Mouse (Mus musculus): ENCODE measurements around the gene Wdr5b. TPM values are rescaled to one million over a fixed set of nuclear protein-coding genes. Genes with fewer than 3 reads are reported as not detected.
"Not testable (repeated sequence)": the region's sequence is repeated elsewhere in the genome, so short reads cannot be mapped to it uniquely, and the experiment has no call there.

Gene Wdr5b
- polyA plus RNA-seq, 1 experiment: 0.03 TPM

DNA sequence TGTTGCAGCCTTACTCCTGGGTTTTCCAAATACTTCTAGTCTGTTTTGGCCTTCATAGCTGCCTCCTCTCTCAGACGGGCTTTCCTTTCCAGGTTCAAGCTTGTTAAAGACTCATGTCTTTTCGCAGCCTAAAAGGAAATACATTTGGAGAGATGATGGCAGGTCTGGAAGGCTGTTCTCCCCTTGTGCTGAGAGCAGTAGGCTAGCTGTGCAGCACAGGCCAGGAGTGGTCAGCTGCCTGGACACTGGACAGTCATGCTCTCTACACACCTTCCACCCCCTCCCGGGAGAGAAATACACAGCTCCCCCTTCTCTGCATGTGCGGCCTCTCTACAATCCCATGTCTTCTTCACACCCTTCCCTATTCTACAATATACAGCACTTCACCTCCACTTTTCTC, 3.0 kb downstream of the Wdr5b start:
- Histone ChIP-seq H3K4me3 (replicated peaks) (no peak overlapping the region), H3K36me3 (ENCODE audit: control insufficient read depth) (peaks cover 67% of the 10 kb centered on the region)

DNA sequence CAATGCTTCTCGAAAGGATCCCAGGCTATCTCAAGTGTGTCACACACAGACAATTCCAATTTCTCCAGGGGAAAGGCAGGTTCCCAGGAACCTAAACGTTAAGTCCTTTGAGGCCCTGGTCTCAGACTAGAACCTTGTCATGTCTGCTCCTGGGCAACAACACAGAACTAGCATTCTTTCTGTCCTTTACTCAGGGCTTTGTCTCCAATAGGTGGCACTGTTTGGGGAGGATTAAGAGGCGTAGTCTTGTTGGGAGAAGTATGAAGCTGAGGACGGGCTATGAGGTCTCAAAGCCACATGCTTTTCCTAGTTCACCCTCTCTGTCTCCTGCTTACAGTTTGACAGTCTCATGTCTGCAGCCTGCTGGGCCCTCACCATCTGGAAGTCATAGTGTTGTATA, 6.5 kb downstream of the Wdr5b start:
- H3K4me1 ChIP-seq (ENCODE audit: control insufficient read depth): peaks cover 3% of the 10 kb centered on the region
- peaks cover 95% of the 10 kb centered on the region for H3K36me3 ChIP-seq (ENCODE audit: control insufficient read depth)
- TF ChIP-seq GATA1 (IDR thresholded peaks at IDR 0.05; ENCODE audit: low read length): no peak
- no peak for TF ChIP-seq TAL1 (IDR thresholded peaks at IDR 0.05; ENCODE audit: low read length)
- H3K4me3 ChIP-seq (replicated peaks): no peak overlapping the region
- no peaks in the 10 kb centered on the region for H3K9me3 ChIP-seq (ENCODE audit: control insufficient read depth, low read length)
- H3K27me3 ChIP-seq (ENCODE audit: control insufficient read depth): no peaks in the 10 kb centered on the region

More for the DNA sequence above, 3.0 kb downstream of the Wdr5b start:
- peaks cover 30% of the 10 kb centered on the region for H3K4me1 ChIP-seq (ENCODE audit: control insufficient read depth)
- no peaks in the 10 kb centered on the region for H3K27me3 ChIP-seq (ENCODE audit: control insufficient read depth)
- TF ChIP-seq TAL1 (IDR thresholded peaks at IDR 0.05; ENCODE audit: low read length) (no peak), GATA1 (IDR thresholded peaks at IDR 0.05; ENCODE audit: low read length) (no peak)
- H3K9me3 ChIP-seq (ENCODE audit: control insufficient read depth, low read length): no peaks in the 10 kb centered on the region

DNA sequence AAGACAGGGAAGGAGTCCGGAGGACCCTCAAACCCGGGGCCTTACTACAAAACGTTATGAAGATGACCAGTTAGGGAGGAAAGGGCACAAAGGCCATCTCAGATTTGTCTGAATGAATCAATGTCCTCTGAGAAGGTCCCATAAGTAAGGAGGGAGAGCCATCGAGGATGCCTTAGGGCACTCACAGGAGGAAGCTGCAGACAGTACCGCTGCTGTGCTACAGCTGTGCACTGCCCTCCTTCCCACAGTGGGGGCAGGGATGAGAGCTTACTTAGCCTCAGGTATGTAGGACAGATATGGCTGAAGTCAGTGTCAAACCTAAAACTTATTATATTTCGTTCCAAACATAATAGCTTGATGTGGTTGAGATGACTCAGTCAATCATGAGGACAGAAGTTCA, 10.5 kb downstream of the Wdr5b start:
- Histone ChIP-seq H3K9me3 (ENCODE audit: control insufficient read depth, low read length) (no peaks in the 10 kb centered on the region), H3K36me3 (ENCODE audit: control insufficient read depth) (peaks cover 86% of the 10 kb centered on the region), H3K4me3 (replicated peaks) (no peak overlapping the region), H3K4me1 (ENCODE audit: control insufficient read depth) (no peaks in the 10 kb centered on the region), H3K27me3 (ENCODE audit: control insufficient read depth) (no peaks in the 10 kb centered on the region)
- TF ChIP-seq GATA1 (IDR thresholded peaks at IDR 0.05; ENCODE audit: low read length) (no peak), TAL1 (IDR thresholded peaks at IDR 0.05; ENCODE audit: low read length) (no peak)

DNA sequence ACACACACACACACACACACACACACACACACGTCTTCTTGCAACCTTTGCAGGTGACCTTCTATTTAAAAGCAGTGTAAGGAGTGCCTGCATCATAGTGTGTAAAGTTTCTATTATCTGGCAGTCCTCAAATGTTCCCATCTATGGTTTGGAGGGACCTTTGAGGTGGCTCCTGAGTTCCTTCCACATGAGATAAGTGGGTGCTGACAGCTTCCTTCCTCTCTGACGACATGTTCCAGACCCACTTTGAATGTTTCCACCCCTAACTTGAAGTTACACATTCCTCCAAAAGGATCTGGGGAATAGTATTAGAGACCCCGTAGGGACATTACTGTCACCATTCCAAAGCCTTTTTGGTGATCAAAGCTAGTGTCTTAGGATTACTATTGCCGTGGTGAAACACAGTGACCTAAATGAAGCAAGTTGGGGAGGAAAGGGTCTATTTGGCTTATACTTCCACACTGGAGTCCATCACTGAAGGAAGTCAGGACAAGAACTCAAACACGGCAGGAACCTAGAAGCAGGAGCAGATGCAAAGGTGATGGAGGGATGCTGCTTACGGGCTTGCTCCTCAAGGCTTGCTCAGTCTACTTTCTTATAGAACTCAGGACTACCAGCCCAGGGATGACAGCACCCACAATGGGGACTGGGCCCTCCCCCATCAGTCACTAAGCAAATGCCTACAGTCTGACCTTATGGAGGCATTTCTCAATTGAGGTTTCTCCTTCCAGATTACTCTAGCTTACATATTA, 12.7 kb downstream of the Wdr5b start:
- Histone ChIP-seq H3K36me3 (ENCODE audit: control insufficient read depth) (peaks cover 70% of the 10 kb centered on the region), H3K4me1 (ENCODE audit: control insufficient read depth) (peaks cover 6% of the 10 kb centered on the region), H3K27me3 (ENCODE audit: control insufficient read depth) (no peaks in the 10 kb centered on the region), H3K4me3 (replicated peaks) (no peak overlapping the region), H3K9me3 (ENCODE audit: control insufficient read depth, low read length) (no peaks in the 10 kb centered on the region)
- TF ChIP-seq GATA1 (IDR thresholded peaks at IDR 0.05; ENCODE audit: low read length) (no peak), TAL1 (IDR thresholded peaks at IDR 0.05; ENCODE audit: low read length) (no peak)

DNA sequence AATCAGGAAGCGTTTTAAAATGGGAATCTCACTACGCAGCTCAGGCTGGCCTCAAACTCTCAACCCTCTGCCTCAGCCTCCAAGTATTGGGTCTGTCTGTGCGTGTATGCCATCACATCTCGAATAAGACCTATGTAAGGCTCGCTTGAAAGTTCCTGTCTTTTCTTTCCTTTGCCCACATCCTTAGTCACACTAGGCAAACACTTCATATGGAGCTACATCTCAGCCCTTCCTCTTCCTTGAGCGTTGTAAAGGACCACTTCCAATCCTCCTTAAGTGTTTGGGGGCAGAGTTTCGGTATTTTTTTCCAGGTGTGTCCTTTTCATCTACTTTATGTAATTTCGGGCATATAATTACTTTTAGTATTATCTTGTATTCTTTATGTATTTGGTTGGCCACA, 13.9 kb downstream of the Wdr5b start:
- no peaks in the 10 kb centered on the region for H3K9me3 ChIP-seq (ENCODE audit: control insufficient read depth, low read length)
- TF ChIP-seq TAL1 (IDR thresholded peaks at IDR 0.05; ENCODE audit: low read length) (no peak), GATA1 (IDR thresholded peaks at IDR 0.05; ENCODE audit: low read length) (no peak)
- H3K27me3 ChIP-seq (ENCODE audit: control insufficient read depth): no peaks in the 10 kb centered on the region
- peaks cover 8% of the 10 kb centered on the region for H3K4me1 ChIP-seq (ENCODE audit: control insufficient read depth)
- H3K36me3 ChIP-seq (ENCODE audit: control insufficient read depth): peaks cover 58% of the 10 kb centered on the region
- H3K4me3 ChIP-seq (replicated peaks): no peak overlapping the region

DNA sequence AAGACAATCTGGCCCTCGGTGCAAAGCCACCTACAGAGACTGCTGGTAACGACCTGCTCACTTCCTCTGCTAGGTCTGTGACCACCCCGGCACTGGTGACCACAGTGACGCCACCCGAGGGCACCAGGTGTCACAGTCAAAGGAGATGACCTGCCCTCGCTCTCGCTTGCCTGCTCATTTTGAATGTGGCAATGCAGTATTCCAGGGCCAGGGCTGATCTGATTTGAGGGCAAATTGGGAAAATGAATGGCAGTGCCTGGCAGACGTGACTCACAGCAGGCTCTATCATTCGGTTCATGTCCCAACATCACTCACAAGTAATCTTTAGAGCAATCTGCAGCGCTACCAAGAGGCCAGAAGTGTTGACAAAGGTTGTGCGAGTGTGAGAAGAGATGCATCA, 15.4 kb downstream of the Wdr5b start:
- peaks cover 15% of the 10 kb centered on the region for H3K4me1 ChIP-seq (ENCODE audit: control insufficient read depth)
- H3K27me3 ChIP-seq (ENCODE audit: control insufficient read depth): no peaks in the 10 kb centered on the region
- no peaks in the 10 kb centered on the region for H3K9me3 ChIP-seq (ENCODE audit: control insufficient read depth, low read length)
- peaks cover 56% of the 10 kb centered on the region for H3K36me3 ChIP-seq (ENCODE audit: control insufficient read depth)
- TF ChIP-seq GATA1 (IDR thresholded peaks at IDR 0.05; ENCODE audit: low read length) (no peak), TAL1 (IDR thresholded peaks at IDR 0.05; ENCODE audit: low read length) (no peak)
- no peak overlapping the region for H3K4me3 ChIP-seq (replicated peaks)

DNA sequence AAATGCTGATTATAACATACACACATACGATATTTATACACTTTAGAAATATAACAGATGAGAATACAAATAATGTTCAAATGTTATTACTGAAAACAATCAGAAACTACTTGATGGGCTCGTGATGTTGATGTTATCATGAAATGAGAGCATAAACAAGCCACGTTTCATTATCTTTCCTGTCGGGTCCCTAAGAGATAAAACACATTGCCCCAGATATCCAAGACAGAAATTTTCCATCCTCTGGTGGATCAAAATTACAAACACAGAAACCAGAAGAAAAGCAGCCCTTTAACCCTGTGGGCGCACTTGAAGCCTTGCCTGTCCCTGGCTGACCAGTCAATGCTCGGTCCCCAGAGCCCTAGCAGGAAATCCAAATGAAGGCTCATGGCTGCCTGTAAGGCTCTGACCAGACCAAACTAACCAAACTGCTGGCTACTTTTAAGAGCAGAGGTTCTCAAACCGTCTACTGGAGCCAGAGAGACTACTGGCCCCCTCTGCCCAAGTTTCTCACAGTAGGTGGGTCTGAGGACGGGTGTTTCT, 17.0 kb downstream of the Wdr5b start:
- no peak for TF ChIP-seq TAL1 (IDR thresholded peaks at IDR 0.05; ENCODE audit: low read length)
- no peak for TF ChIP-seq GATA1 (IDR thresholded peaks at IDR 0.05; ENCODE audit: low read length)
- no peaks in the 10 kb centered on the region for H3K27me3 ChIP-seq (ENCODE audit: control insufficient read depth)
- H3K4me3 ChIP-seq (replicated peaks): no peak overlapping the region
- peaks cover 24% of the 10 kb centered on the region for H3K4me1 ChIP-seq (ENCODE audit: control insufficient read depth)
- H3K9me3 ChIP-seq (ENCODE audit: control insufficient read depth, low read length): no peaks in the 10 kb centered on the region
- H3K36me3 ChIP-seq (ENCODE audit: control insufficient read depth): peaks cover 47% of the 10 kb centered on the region

DNA sequence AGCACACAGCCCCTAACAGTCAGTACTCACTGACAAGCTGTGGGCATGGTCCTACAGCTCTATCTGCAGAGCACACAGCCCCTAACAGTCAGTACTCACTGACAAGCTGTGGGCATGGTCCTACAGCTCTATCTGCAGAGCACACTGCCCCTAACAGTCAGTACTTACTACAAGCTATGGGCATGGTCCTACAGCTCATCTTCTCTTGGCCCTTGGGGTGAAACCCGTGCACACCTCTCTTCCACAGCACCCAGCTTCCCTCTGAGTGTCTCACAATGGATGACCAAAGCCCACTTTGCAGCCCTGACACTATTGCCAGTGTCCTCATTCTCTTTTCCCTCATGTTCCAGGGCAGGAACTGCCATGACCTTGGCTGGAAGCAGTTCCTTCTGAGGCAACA, 21.5 kb downstream of the Wdr5b start:
- Histone ChIP-seq H3K36me3 (ENCODE audit: control insufficient read depth) (peaks cover 32% of the 10 kb centered on the region), H3K4me1 (ENCODE audit: control insufficient read depth) (peaks cover 36% of the 10 kb centered on the region)
- H3K4me3 ChIP-seq (replicated peaks); H3K9me3 ChIP-seq (ENCODE audit: control insufficient read depth, low read length); H3K27me3 ChIP-seq (ENCODE audit: control insufficient read depth): not testable (repeated sequence)

DNA sequence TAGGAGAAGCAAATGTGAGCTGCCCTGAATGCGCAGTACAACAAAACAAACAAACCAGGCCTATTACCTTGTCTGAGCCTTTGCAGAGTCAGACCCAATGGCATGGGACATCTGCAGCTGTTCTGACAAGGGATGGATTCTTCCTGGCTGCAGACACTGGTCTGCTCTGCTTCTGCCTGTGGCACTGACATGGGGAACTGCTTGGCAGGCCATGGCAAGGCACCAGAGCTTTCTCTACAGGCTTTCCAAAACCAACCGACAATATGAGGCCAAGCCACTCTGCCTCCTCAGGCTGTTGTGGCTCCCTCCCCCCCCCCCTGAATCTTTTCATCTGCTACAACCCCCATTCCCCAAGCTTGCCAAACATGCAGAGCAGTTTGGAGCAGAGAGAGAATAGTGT, 22.3 kb downstream of the Wdr5b start:
- peaks cover 38% of the 10 kb centered on the region for H3K4me1 ChIP-seq (ENCODE audit: control insufficient read depth)
- H3K27me3 ChIP-seq (ENCODE audit: control insufficient read depth): no peaks in the 10 kb centered on the region
- peaks cover 37% of the 10 kb centered on the region for H3K36me3 ChIP-seq (ENCODE audit: control insufficient read depth)
- H3K9me3 ChIP-seq (ENCODE audit: control insufficient read depth, low read length): no peaks in the 10 kb centered on the region
- no peak for TF ChIP-seq GATA1 (IDR thresholded peaks at IDR 0.05; ENCODE audit: low read length)
- TF ChIP-seq TAL1 (IDR thresholded peaks at IDR 0.05; ENCODE audit: low read length): no peak
- H3K4me3 ChIP-seq (replicated peaks): no peak overlapping the region

DNA sequence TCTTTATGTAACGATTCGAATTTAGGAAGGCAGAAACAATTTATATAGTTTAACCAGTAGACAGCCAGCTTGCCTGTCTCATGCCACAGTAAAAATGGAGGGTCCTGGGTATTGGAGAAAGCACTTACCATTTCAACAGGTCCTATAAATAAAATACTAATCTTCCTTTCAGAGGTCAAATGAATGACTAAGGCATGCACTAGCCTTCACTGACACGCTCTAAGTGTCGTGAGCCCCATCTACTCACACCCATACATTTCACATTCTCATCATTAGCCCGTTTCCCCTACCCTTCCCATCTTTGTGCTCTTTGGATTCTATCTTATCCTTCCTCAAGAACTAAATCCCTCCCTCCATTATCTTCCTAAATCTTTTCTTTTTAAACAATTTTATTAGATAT, 23.9 kb downstream of the Wdr5b start:
- Histone ChIP-seq H3K36me3 (ENCODE audit: control insufficient read depth) (peaks cover 51% of the 10 kb centered on the region), H3K9me3 (ENCODE audit: control insufficient read depth, low read length) (no peaks in the 10 kb centered on the region), H3K4me3 (replicated peaks) (no peak overlapping the region), H3K4me1 (ENCODE audit: control insufficient read depth) (peaks cover 48% of the 10 kb centered on the region), H3K27me3 (ENCODE audit: control insufficient read depth) (no peaks in the 10 kb centered on the region)
- TF ChIP-seq TAL1 (IDR thresholded peaks at IDR 0.05; ENCODE audit: low read length) (no peak), GATA1 (IDR thresholded peaks at IDR 0.05; ENCODE audit: low read length) (no peak)

Data from erythroblast, embryonic 14.5 days (primary cell).